Mouse (Mus musculus) lung, adult 2 months (tissue): ENCODE results near the gene Kcne4. TPM values are rescaled to one million over a fixed set of nuclear protein-coding genes. Genes with fewer than 3 reads are reported as not detected.
"Not testable (repeated sequence)": the region's sequence is repeated elsewhere in the genome, so short reads cannot be mapped to it uniquely, and the experiment has no call there.

Source experiments
- DNase-seq: peaks from one replicate; pipeline ENCODE4 v3.0.0; 2022
- H3K4me1 ChIP-seq: fragments of 200-500 bp; 2 replicates; pipeline ENCODE4 v1.6.1; 2011; ENCODE audit warnings: low read length; ENCODE audit not compliant: control insufficient read depth, insufficient read depth
- H3K4me3 ChIP-seq: fragments of 200-500 bp; replicated peaks from 2 replicates; pipeline ENCODE3; 2011; ENCODE audit warnings: low read depth, mild to moderate bottlenecking, control low read depth, low read length; ENCODE audit errors: extremely low read depth
- CTCF ChIP-seq: fragments of 200-500 bp; IDR thresholded peaks from 2 replicates; pipeline ENCODE4 v1.5.1; 2011; ENCODE audit warnings: mild to moderate bottlenecking, low read length, control low read depth; ENCODE audit not compliant: insufficient read depth
- POLR2A ChIP-seq: fragments of 200-500 bp; IDR thresholded peaks from 2 replicates; pipeline ENCODE4 v1.6.1; 2011; ENCODE audit warnings: low read depth, mild to moderate bottlenecking, control low read depth, low read length, borderline replicate concordance; ENCODE audit errors: extremely low read depth
- WGBS: fragments of 180-500 bp; shearing (Covaris S2); methylation state at CpG from one replicate; pipeline ENCODE4 v1.1.7; 2018; 5-methylcytosine and 5-hydroxymethylcytosine counted together
- polyA plus RNA-seq: library from polyadenylated mRNA; depleted of rRNA; stranded (reverse); fragments of >200 nt; gene quantifications from 2 replicates; pipeline ENCODE4 v1.2.3, GENCODE M21; 2012; rRNA removed

The Kcne4 gene
- 1.7 and 1.8 TPM in 2 replicates for polyA plus RNA-seq

GRCm38 (mm10) chr1:78816639-78817038 lies at the start of gene Kcne4:
Kcne4 (plus strand) TSS chr1:78816758.
- Histone ChIP-seq H3K4me1 (peaks cover 2% of the 10 kb centered on the region; the same call in 1 of the 2 replicates), H3K4me3 (peak within 1 kb of the TSS; percentile 24)
- peak; percentile 29; the same call in 1 of the 2 replicates for TF ChIP-seq POLR2A
- no peak for TF ChIP-seq CTCF
- 58% methylated on average over 10 of the region's 10 CpGs for WGBS
- DNase-seq: no peak

GRCm38 (mm10) chr1:78781899-78782298 lies 34.7 kb upstream of the Kcne4 start:
- 48% methylated on average over 5 of the region's 5 CpGs for WGBS
- TF ChIP-seq POLR2A (no peak), CTCF (no peak)
- no peak overlapping the region for H3K4me3 ChIP-seq
- no peaks in the 10 kb centered on the region for H3K4me1 ChIP-seq
- no peak for DNase-seq

- H3K4me1 ChIP-seq, DNase-seq, H3K4me3 ChIP-seq: not testable (repeated sequence)
- WGBS: 82% methylated on average over 9 of the region's 9 CpGs
Measured at GRCm38 (mm10) chr1:78784936-78785335, 31.6 kb upstream of the Kcne4 start.

- DNase-seq: no peak
- Histone ChIP-seq H3K4me1 (no peaks in the 10 kb centered on the region), H3K4me3 (no peak overlapping the region)
- WGBS: 17% methylated on average over 1 of the region's 1 CpGs
- TF ChIP-seq CTCF (no peak), POLR2A (no peak)
Measured at GRCm38 (mm10) chr1:78789744-78790143, 26.8 kb upstream of the Kcne4 start.

GRCm38 (mm10) chr1:78807428-78807827 lies 9.1 kb upstream of the Kcne4 start:
- Histone ChIP-seq H3K4me1 (no peaks in the 10 kb centered on the region), H3K4me3 (no peak overlapping the region)
- DNase-seq: no peak
- TF ChIP-seq CTCF (no peak), POLR2A (no peak)

- no peak for DNase-seq
- TF ChIP-seq CTCF (no peak), POLR2A (no peak)
- Histone ChIP-seq H3K4me3 (no peak overlapping the region), H3K4me1 (no peaks in the 10 kb centered on the region; the same call in 1 of the 2 replicates)
- WGBS: 50% methylated on average over 4 of the region's 4 CpGs
Measured at GRCm38 (mm10) chr1:78809819-78810218, 6.7 kb upstream of the Kcne4 start.

- 53% methylated on average over 3 of the region's 3 CpGs for WGBS
- Histone ChIP-seq H3K4me1 (no peaks in the 10 kb centered on the region; the same call in 1 of the 2 replicates), H3K4me3 (no peak overlapping the region)
- no peak for TF ChIP-seq CTCF
- TF ChIP-seq POLR2A: no peak
- no peak for DNase-seq
Measured at GRCm38 (mm10) chr1:78810904-78811303, 5.7 kb upstream of the Kcne4 start.

- no peak overlapping the region for H3K4me3 ChIP-seq
- WGBS: 58% methylated on average over 10 of the region's 10 CpGs
- no peak for TF ChIP-seq POLR2A
- TF ChIP-seq CTCF: no peak
- no peak for DNase-seq
- no peaks in the 10 kb centered on the region; the same call in 1 of the 2 replicates for H3K4me1 ChIP-seq
Measured at GRCm38 (mm10) chr1:78811975-78812490, 4.5 kb upstream of the Kcne4 start.

GRCm38 (mm10) chr1:78817756-78818155 lies 1.2 kb downstream of the Kcne4 start:
- Histone ChIP-seq H3K4me1 (peaks cover 2% of the 10 kb centered on the region; the same call in 1 of the 2 replicates), H3K4me3 (no peak overlapping the region)
- DNase-seq: no peak
- WGBS: 73% methylated on average over 16 of the region's 16 CpGs
- TF ChIP-seq CTCF (no peak), POLR2A (no peak)

GRCm38 (mm10) chr1:78818630-78819526 lies 2.3 kb downstream of the Kcne4 start:
- Histone ChIP-seq H3K4me3 (no peak overlapping the region), H3K4me1 (peaks cover 2% of the 10 kb centered on the region; the same call in 1 of the 2 replicates)
- 39% methylated on average over 11 of the region's 11 CpGs for WGBS
- no peak for DNase-seq
- TF ChIP-seq CTCF (no peak), POLR2A (no peak)
